Mouse (Mus musculus): Measurements from ENCODE around the gene D8Ertd738e. TPM values are rescaled to one million over a fixed set of nuclear protein-coding genes. Genes with fewer than 3 reads are reported as not detected.

Gene D8Ertd738e
- polyA plus RNA-seq, 1 experiment from 2014 or later = 339 TPM

GRCm38 (mm10) chr8:84276447-84276846 is 26.9 kb upstream of the D8Ertd738e start:
- 43% methylated on average over 1 of the region's 1 CpGs for WGBS
- no peak for ATAC-seq (replicated peaks; ENCODE audit: low FRiP score)
- Histone ChIP-seq H3K27ac (ENCODE audit: low read depth, low read length) (peak overlapping the region; percentile 32; the same call in 1 of the 2 replicates), H3K4me1 (replicated peaks; ENCODE audit: control insufficient read depth, insufficient read depth, low read length) (peaks cover 4% of the 10 kb centered on the region), H3K4me3 (ENCODE audit: low read depth, low read length) (no peak overlapping the region), H3K9ac (ENCODE audit: low read depth, low read length) (no peak overlapping the region), H3K9me3 (ENCODE audit: control insufficient read depth, low read length) (no peaks in the 10 kb centered on the region), H3K27me3 (replicated peaks; ENCODE audit: control insufficient read depth, insufficient read depth, low read length) (no peaks in the 10 kb centered on the region), H3K36me3 (ENCODE audit: control insufficient read depth, insufficient read depth, low read length) (no peaks in the 10 kb centered on the region), H3K4me2 (no peak overlapping the region)
- no peak for DNase-seq (ENCODE audit: low spot score)

- H3K27me3 ChIP-seq (replicated peaks; ENCODE audit: control insufficient read depth, insufficient read depth, low read length) = no peaks in the 10 kb centered on the region
- H3K9ac ChIP-seq (ENCODE audit: low read depth, low read length) = no peak overlapping the region
- DNase-seq (ENCODE audit: low spot score) = no peak
- no peaks in the 10 kb centered on the region for H3K9me3 ChIP-seq (ENCODE audit: control insufficient read depth, low read length)
- H3K27ac ChIP-seq (ENCODE audit: low read depth, low read length) = no peak overlapping the region
- no peak overlapping the region for H3K4me3 ChIP-seq (ENCODE audit: low read depth, low read length)
- H3K4me2 ChIP-seq = no peak overlapping the region
- ATAC-seq (replicated peaks; ENCODE audit: low FRiP score) = no peak
- 71% methylated on average over 3 of the region's 3 CpGs for WGBS
- H3K4me1 ChIP-seq (replicated peaks; ENCODE audit: control insufficient read depth, insufficient read depth, low read length) = peaks cover 7% of the 10 kb centered on the region
- no peaks in the 10 kb centered on the region for H3K36me3 ChIP-seq (ENCODE audit: control insufficient read depth, insufficient read depth, low read length)
Measured at GRCm38 (mm10) chr8:84273968-84274367, 24.4 kb upstream of the D8Ertd738e start.

GRCm38 (mm10) chr8:84272302-84272701 is 22.8 kb upstream of the D8Ertd738e start:
- no peaks in the 10 kb centered on the region for H3K36me3 ChIP-seq (ENCODE audit: control insufficient read depth, insufficient read depth, low read length)
- DNase-seq (ENCODE audit: low spot score) = no peak
- H3K4me1 ChIP-seq (replicated peaks; ENCODE audit: control insufficient read depth, insufficient read depth, low read length) = peaks cover 7% of the 10 kb centered on the region
- H3K27ac ChIP-seq (ENCODE audit: low read depth, low read length) = no peak overlapping the region
- H3K9ac ChIP-seq (ENCODE audit: low read depth, low read length) = no peak overlapping the region
- no peak overlapping the region for H3K4me3 ChIP-seq (ENCODE audit: low read depth, low read length)
- H3K27me3 ChIP-seq (replicated peaks; ENCODE audit: control insufficient read depth, insufficient read depth, low read length) = no peaks in the 10 kb centered on the region
- H3K9me3 ChIP-seq (ENCODE audit: control insufficient read depth, low read length) = no peaks in the 10 kb centered on the region
- H3K4me2 ChIP-seq = no peak overlapping the region
- ATAC-seq (replicated peaks; ENCODE audit: low FRiP score) = no peak
- WGBS = 76% methylated on average over 4 of the region's 4 CpGs

- DNase-seq (ENCODE audit: low spot score) (peak; percentile 98), ATAC-seq (replicated peaks; ENCODE audit: low FRiP score) (peak; percentile 100)
- H3K27ac ChIP-seq (ENCODE audit: low read depth, low read length) = peak within 1 kb of the TSS; percentile 33; the same call in 1 of the 2 replicates
- no peaks in the 10 kb centered on the region for H3K27me3 ChIP-seq (replicated peaks; ENCODE audit: control insufficient read depth, insufficient read depth, low read length)
- no peaks in the 10 kb centered on the region for H3K9me3 ChIP-seq (ENCODE audit: control insufficient read depth, low read length)
- peak within 1 kb of the TSS; percentile 83 for H3K9ac ChIP-seq (ENCODE audit: low read depth, low read length)
- peak within 1 kb of the TSS; percentile 88 for H3K4me2 ChIP-seq
- H3K36me3 ChIP-seq (ENCODE audit: control insufficient read depth, insufficient read depth, low read length) = peaks cover 3% of the 10 kb centered on the region; the same call in 1 of the 2 replicates
- H3K4me3 ChIP-seq (ENCODE audit: low read depth, low read length) = peak within 1 kb of the TSS; percentile 83
- WGBS = under 1% methylated on average over 44 of the region's 44 CpGs
- peaks cover 3% of the 10 kb centered on the region; the same call in 1 of the 2 replicates for H3K4me1 ChIP-seq (replicated peaks; ENCODE audit: control insufficient read depth, insufficient read depth, low read length)
Measured at GRCm38 (mm10) chr8:84269950-84270773, 20.6 kb upstream of the D8Ertd738e start, which contains the start of gene Ccdc130. Gene Ccdc130, minus strand, starts transcription at chr8:84270380.

GRCm38 (mm10) chr8:84261098-84261497 is 11.6 kb upstream of the D8Ertd738e start:
- no peaks in the 10 kb centered on the region for H3K9me3 ChIP-seq (ENCODE audit: control insufficient read depth, low read length)
- H3K36me3 ChIP-seq (ENCODE audit: control insufficient read depth, insufficient read depth, low read length) = peaks cover 13% of the 10 kb centered on the region; the same call in 1 of the 2 replicates
- no peaks in the 10 kb centered on the region for H3K27me3 ChIP-seq (replicated peaks; ENCODE audit: control insufficient read depth, insufficient read depth, low read length)
- no peak overlapping the region for H3K4me3 ChIP-seq (ENCODE audit: low read depth, low read length)
- no peak overlapping the region for H3K27ac ChIP-seq (ENCODE audit: low read depth, low read length)
- ATAC-seq (replicated peaks; ENCODE audit: low FRiP score) (no peak), DNase-seq (ENCODE audit: low spot score) (no peak)
- no peak overlapping the region for H3K9ac ChIP-seq (ENCODE audit: low read depth, low read length)
- 96% methylated on average over 4 of the region's 4 CpGs for WGBS
- H3K4me1 ChIP-seq (replicated peaks; ENCODE audit: control insufficient read depth, insufficient read depth, low read length) = peaks cover 8% of the 10 kb centered on the region
- no peak overlapping the region for H3K4me2 ChIP-seq

GRCm38 (mm10) chr8:84256822-84257610 is 7.5 kb upstream of the D8Ertd738e start, which contains the start of gene Mri1:
Gene Mri1, minus strand, starts transcription at chr8:84257326.
- Histone ChIP-seq H3K4me2 (peak within 1 kb of the TSS; percentile 97), H3K27me3 (replicated peaks; ENCODE audit: control insufficient read depth, insufficient read depth, low read length) (no peaks in the 10 kb centered on the region), H3K9me3 (ENCODE audit: control insufficient read depth, low read length) (no peaks in the 10 kb centered on the region), H3K36me3 (ENCODE audit: control insufficient read depth, insufficient read depth, low read length) (peaks cover 21% of the 10 kb centered on the region), H3K9ac (ENCODE audit: low read depth, low read length) (peak within 1 kb of the TSS; percentile 94), H3K4me3 (ENCODE audit: low read depth, low read length) (peak within 1 kb of the TSS; percentile 92), H3K27ac (ENCODE audit: low read depth, low read length) (peak within 1 kb of the TSS; percentile 94), H3K4me1 (replicated peaks; ENCODE audit: control insufficient read depth, insufficient read depth, low read length) (peaks cover 11% of the 10 kb centered on the region)
- ATAC-seq (replicated peaks; ENCODE audit: low FRiP score) = peak; percentile 86
- under 1% methylated on average over 64 of the region's 64 CpGs for WGBS
- DNase-seq (ENCODE audit: low spot score) = peak; percentile 89

GRCm38 (mm10) chr8:84256458-84256821 is 6.9 kb upstream of the D8Ertd738e start:
- ATAC-seq (replicated peaks; ENCODE audit: low FRiP score) = peak; percentile 22; the same call in 1 of the 2 replicates
- Histone ChIP-seq H3K27ac (ENCODE audit: low read depth, low read length) (peak overlapping the region; percentile 94; the same call in 1 of the 2 replicates), H3K27me3 (replicated peaks; ENCODE audit: control insufficient read depth, insufficient read depth, low read length) (no peaks in the 10 kb centered on the region), H3K4me2 (peak overlapping the region; percentile 97), H3K9ac (ENCODE audit: low read depth, low read length) (peak overlapping the region; percentile 94), H3K36me3 (ENCODE audit: control insufficient read depth, insufficient read depth, low read length) (peaks cover 17% of the 10 kb centered on the region), H3K4me3 (ENCODE audit: low read depth, low read length) (peak overlapping the region; percentile 92), H3K4me1 (replicated peaks; ENCODE audit: control insufficient read depth, insufficient read depth, low read length) (peaks cover 11% of the 10 kb centered on the region), H3K9me3 (ENCODE audit: control insufficient read depth, low read length) (no peaks in the 10 kb centered on the region)
- DNase-seq (ENCODE audit: low spot score) = peak; percentile 44
- 11% methylated on average over 6 of the region's 6 CpGs for WGBS

GRCm38 (mm10) chr8:84255858-84256257 is 6.3 kb upstream of the D8Ertd738e start:
- DNase-seq (ENCODE audit: low spot score) (no peak), ATAC-seq (replicated peaks; ENCODE audit: low FRiP score) (no peak)
- Histone ChIP-seq H3K9me3 (ENCODE audit: control insufficient read depth, low read length) (no peaks in the 10 kb centered on the region), H3K27me3 (replicated peaks; ENCODE audit: control insufficient read depth, insufficient read depth, low read length) (no peaks in the 10 kb centered on the region), H3K36me3 (ENCODE audit: control insufficient read depth, insufficient read depth, low read length) (peaks cover 16% of the 10 kb centered on the region), H3K9ac (ENCODE audit: low read depth, low read length) (peak overlapping the region; percentile 94), H3K4me2 (peak overlapping the region; percentile 97), H3K4me1 (replicated peaks; ENCODE audit: control insufficient read depth, insufficient read depth, low read length) (peaks cover 11% of the 10 kb centered on the region), H3K4me3 (ENCODE audit: low read depth, low read length) (peak overlapping the region; percentile 92), H3K27ac (ENCODE audit: low read depth, low read length) (no peak overlapping the region)
- WGBS = 76% methylated on average over 3 of the region's 3 CpGs

Data from liver, embryonic 11.5 days (tissue).